In the genomic region with DNA sequence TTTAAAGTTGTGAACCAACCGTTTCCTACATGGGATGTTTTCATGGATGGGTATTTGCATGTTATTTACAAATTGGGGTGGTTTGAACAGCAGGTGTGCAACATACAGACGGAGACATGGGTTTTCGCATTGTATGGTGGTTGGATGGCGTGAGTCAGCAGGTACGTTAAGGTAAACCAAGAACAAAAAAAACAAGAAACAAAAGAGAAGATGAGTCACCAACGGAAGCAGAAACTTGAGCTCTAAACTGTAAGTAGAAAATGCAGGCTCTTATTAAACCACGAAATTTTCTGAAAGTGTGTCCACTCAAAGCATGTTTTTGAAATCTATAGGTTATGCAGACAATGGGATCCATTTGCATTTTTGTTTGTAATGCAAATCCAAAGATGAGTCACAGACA, we compare ENCODE assay signal across 27 mouse cellular contexts.
"Had no signal": no experiment of that assay in that cellular context is flagged by ENCODE, and none has a peak within 500 bp of the region (broad histone marks: within the 10 kb centered on the region; RNA-seq: fewer than 3 reads in every experiment).

No protein-coding gene starts in this region.

- H3K9ac ChIP-seq: heart, embryonic 12.5 days; hindbrain, embryonic 12.5 days; hindbrain, embryonic 14.5 days; kidney, embryonic 15.5 days; limb, embryonic 12.5 days; liver, embryonic 13.5 days; liver, embryonic 15.5 days had no signal

- DNase-seq: gastrocnemius, postnatal 10 days; gastrocnemius, postnatal 25 days; heart, adult 18-20 months; heart, postnatal 10 days; heart, postnatal 4 days; kidney, adult 11 months; kidney, adult 2 months; kidney, adult 9 months; kidney, postnatal 14 days; kidney, postnatal 36 days; layer of hippocampus, adult 9-11 months; liver; liver, embryonic 13.5 days had no signal

- H3K9me3 ChIP-seq: heart, embryonic 10.5 days; heart, embryonic 12.5 days; hindbrain, embryonic 10.5 days; hindbrain, embryonic 12.5 days; kidney, embryonic 15.5 days; limb, embryonic 10.5 days; limb, embryonic 12.5 days; liver, embryonic 13.5 days; liver, embryonic 15.5 days had no signal

- ATAC-seq: hindbrain, embryonic 16.5 days; intestine, embryonic 16.5 days had no signal

- H3K4me1 ChIP-seq: heart, embryonic 10.5 days; heart, embryonic 12.5 days; kidney, embryonic 15.5 days; limb, embryonic 12.5 days; liver, embryonic 13.5 days; liver, embryonic 15.5 days had no signal

- H3K4me2 ChIP-seq: heart, embryonic 12.5 days; hindbrain, embryonic 12.5 days; hindbrain, embryonic 14.5 days; kidney, embryonic 15.5 days; limb, embryonic 12.5 days; liver, embryonic 11.5 days; liver, embryonic 13.5 days; liver, embryonic 15.5 days had no signal

- H3K27me3 ChIP-seq: heart, embryonic 12.5 days; hindbrain, embryonic 12.5 days; kidney, embryonic 15.5 days; limb, embryonic 12.5 days; liver, embryonic 13.5 days; liver, embryonic 15.5 days had no signal

- H3K27ac ChIP-seq: heart, embryonic 10.5 days; hindbrain, embryonic 10.5 days; hindbrain, embryonic 12.5 days; hindbrain, embryonic 14.5 days; kidney, embryonic 15.5 days; kidney, postnatal 0 days; limb, embryonic 10.5 days; limb, embryonic 12.5 days; liver, embryonic 13.5 days; liver, embryonic 15.5 days had no signal

- H3K4me3 ChIP-seq: heart, embryonic 10.5 days; heart, embryonic 12.5 days; hindbrain, embryonic 10.5 days; hindbrain, embryonic 12.5 days; kidney, embryonic 15.5 days; left cerebral cortex, adult 2 months; limb, embryonic 10.5 days; limb, embryonic 12.5 days; liver, embryonic 13.5 days; liver, embryonic 15.5 days had no signal

- H3K36me3 ChIP-seq: heart, embryonic 10.5 days; heart, embryonic 12.5 days; hindbrain, embryonic 12.5 days; kidney, embryonic 15.5 days; limb, embryonic 10.5 days; limb, embryonic 12.5 days; liver, embryonic 13.5 days; liver, embryonic 15.5 days had no signal
